Mouse (Mus musculus) ES-E14 (cell line): ENCODE measurements around the gene Teddm2.

ENCODE experiments used
- CHD2 ChIP-seq: IDR thresholded peaks from 2 replicates; pipeline ENCODE4 v1.6.1; 2014; ENCODE audit warnings: mild to moderate bottlenecking, low read depth, low read length, inconsistent platforms
- HCFC1 ChIP-seq: IDR thresholded peaks from 2 replicates; pipeline ENCODE4 v1.6.1; 2012; ENCODE audit warnings: low read length, inconsistent platforms, borderline replicate concordance; ENCODE audit not compliant: insufficient read depth
- MAFK ChIP-seq: IDR thresholded peaks from 2 replicates; pipeline ENCODE4 v1.6.1; 2014; ENCODE audit warnings: mild to moderate bottlenecking, low read depth, low read length, inconsistent platforms; ENCODE audit not compliant: insufficient read depth
- ZC3H11A ChIP-seq: IDR thresholded peaks from 2 replicates; pipeline ENCODE4 v1.6.1; 2012; ENCODE audit warnings: low read depth, mild to moderate bottlenecking, inconsistent platforms, low read length, borderline replicate concordance
- ZNF384 ChIP-seq: IDR thresholded peaks from 2 replicates; pipeline ENCODE4 v1.6.1; 2012; ENCODE audit warnings: low read depth, low read length, inconsistent platforms

- no peak for TF ChIP-seq HCFC1
- TF ChIP-seq ZNF384 = no peak
- TF ChIP-seq MAFK = no peak
- TF ChIP-seq CHD2 = no peak
- no peak for TF ChIP-seq ZC3H11A
These were observed 46.9 kb upstream of the Teddm2 start for GRCm38 (mm10) chr1:153946971-153947370.
